Mouse (Mus musculus) layer of hippocampus, adult 18-20 months (tissue): ENCODE measurements at regions not wholly inside any gene's neighbourhood (a gene's known extent, or its start where the extent isn't known, plus 50 kb on each side); places are given as distances from the start of the nearest gene placed in this dataset.

Experiments
- DNase-seq, 2 experiments: peaks; one replicate each; pipeline ENCODE4 v3.0.0; 2022; ENCODE audit warnings: low spot score in 2 of 2

GRCm38 (mm10) chr9:16994169-16994568 lies 493.1 kb upstream of the Fat3 start:
- DNase-seq, result peak in 1 of 2 experiments; percentile 20

GRCm38 (mm10) chr9:16988114-16988513 lies 487.0 kb upstream of the Fat3 start:
- DNase-seq, result no peak

- DNase-seq, result no peak
Observed at GRCm38 (mm10) chr9:16977321-16977720, 476.2 kb upstream of the Fat3 start.

GRCm38 (mm10) chr9:16970373-16970772 lies 469.3 kb upstream of the Fat3 start:
- no peak for DNase-seq

- DNase-seq, result no peak
Observed at GRCm38 (mm10) chr9:16933602-16934001, 432.5 kb upstream of the Fat3 start.

GRCm38 (mm10) chr9:16931586-16931985 lies 430.5 kb upstream of the Fat3 start:
- peak; percentile 27 to 73 for DNase-seq

GRCm38 (mm10) chr9:16926315-16926984 lies 425.4 kb upstream of the Fat3 start:
- DNase-seq, result no peak

GRCm38 (mm10) chr9:16925279-16925678 lies 424.2 kb upstream of the Fat3 start:
- DNase-seq, result no peak

GRCm38 (mm10) chr9:16906155-16906554 lies 405.1 kb upstream of the Fat3 start:
- DNase-seq, result no peak

- no peak for DNase-seq
Observed at GRCm38 (mm10) chr9:16899060-16899459, 398.0 kb upstream of the Fat3 start.

GRCm38 (mm10) chr9:16852458-16853026 lies 351.5 kb upstream of the Fat3 start:
- no peak for DNase-seq

GRCm38 (mm10) chr9:16808494-16808893 lies 307.4 kb upstream of the Fat3 start:
- no peak for DNase-seq

GRCm38 (mm10) chr9:16772867-16773266 lies 271.8 kb upstream of the Fat3 start:
- DNase-seq, result no peak

GRCm38 (mm10) chr9:16727653-16728052 lies 226.6 kb upstream of the Fat3 start:
- no peak for DNase-seq

- DNase-seq, result no peak
Observed at GRCm38 (mm10) chr9:16702431-16702830, 201.3 kb upstream of the Fat3 start.

GRCm38 (mm10) chr9:16661527-16661926 lies 160.4 kb upstream of the Fat3 start:
- DNase-seq, result no peak

- DNase-seq, result no peak
Observed at GRCm38 (mm10) chr9:16660940-16661339, 159.9 kb upstream of the Fat3 start.
